Mouse (Mus musculus) megakaryocyte-erythroid progenitor cell, adult 5-6 weeks (primary cell): Measurements from ENCODE around the gene Lpcat1. TPM values are rescaled to one million over a fixed set of nuclear protein-coding genes. Genes with fewer than 3 reads are reported as not detected.

ENCODE experiments used
- ATAC-seq: replicated peaks from 2 replicates; pipeline ENCODE4 v1.8.0; 2016; ENCODE audit warnings: mild to moderate bottlenecking, inconsistent platforms; ENCODE audit not compliant: severe bottlenecking, poor library complexity, low FRiP score, low TSS enrichment
- total RNA-seq, 2 experiments: library from RNA; stranded (forward) in 1 of 2; stranded (reverse) in 1 of 2; fragments of 200-1000, 215-1000 nt in 1 of 2; fragments of >200 nt in 1 of 2; fragmentation: Nextera tagmentation in 1 of 2; gene quantifications; 2 replicates each; pipeline ENCODE4 v1.2.3; 2014 to 2017

Lpcat1 gene
- total RNA-seq, 2 experiments from 2014 or later = 32.4 to 50.6 TPM

GRCm38 (mm10) chr13:73473746-73474145 lies 6.7 kb downstream of the Lpcat1 start:
- ATAC-seq = no peak

GRCm38 (mm10) chr13:73474163-73474562 lies 7.2 kb downstream of the Lpcat1 start:
- ATAC-seq = no peak

GRCm38 (mm10) chr13:73475058-73475980 lies 8.3 kb downstream of the Lpcat1 start:
- ATAC-seq = peak; percentile 88

GRCm38 (mm10) chr13:73476259-73476658 lies 9.3 kb downstream of the Lpcat1 start:
- no peak for ATAC-seq

GRCm38 (mm10) chr13:73476796-73477195 lies 9.8 kb downstream of the Lpcat1 start:
- no peak for ATAC-seq

GRCm38 (mm10) chr13:73477841-73478240 lies 10.8 kb downstream of the Lpcat1 start:
- ATAC-seq = no peak

GRCm38 (mm10) chr13:73482476-73482875 lies 15.5 kb downstream of the Lpcat1 start:
- no peak for ATAC-seq

GRCm38 (mm10) chr13:73483331-73483730 lies 16.3 kb downstream of the Lpcat1 start:
- ATAC-seq = no peak

- peak; percentile 81 for ATAC-seq
These were observed 17.2 kb downstream of the Lpcat1 start for GRCm38 (mm10) chr13:73484171-73484570.

GRCm38 (mm10) chr13:73488105-73488504 lies 21.1 kb downstream of the Lpcat1 start:
- no peak for ATAC-seq

- no peak for ATAC-seq
These were observed 21.7 kb downstream of the Lpcat1 start for GRCm38 (mm10) chr13:73488707-73489106.

GRCm38 (mm10) chr13:73489986-73490385 lies 23.0 kb downstream of the Lpcat1 start:
- ATAC-seq = no peak

- peak; percentile 50 for ATAC-seq
These were observed 23.7 kb downstream of the Lpcat1 start for GRCm38 (mm10) chr13:73490564-73491170.

GRCm38 (mm10) chr13:73493183-73493582 lies 26.2 kb downstream of the Lpcat1 start:
- ATAC-seq = no peak

GRCm38 (mm10) chr13:73494528-73494927 lies 27.5 kb downstream of the Lpcat1 start:
- ATAC-seq = no peak

GRCm38 (mm10) chr13:73496137-73496536 lies 29.1 kb downstream of the Lpcat1 start:
- no peak for ATAC-seq

GRCm38 (mm10) chr13:73499893-73500604 lies 33.1 kb downstream of the Lpcat1 start:
- peak; percentile 86 for ATAC-seq

GRCm38 (mm10) chr13:73502719-73503118 lies 35.7 kb downstream of the Lpcat1 start:
- no peak for ATAC-seq

- peak; percentile 79 for ATAC-seq
These were observed 38.9 kb downstream of the Lpcat1 start for GRCm38 (mm10) chr13:73505686-73506467.
